In genomic region chr7:37721676-37722075, GRCm38 (mm10) we compare ENCODE assay signal across 19 mouse cellular contexts. TPM values are rescaled to one million over a fixed set of nuclear protein-coding genes. Genes with fewer than 3 reads are reported as not detected.
DNase-seq lines count a peak whose midpoint lies in the region; ATAC-seq and TF ChIP-seq lines count a peak whose summit lies in the region.
"Had no signal": no experiment of that assay in that cellular context is flagged by ENCODE, and none has a peak within 500 bp of the region (broad histone marks: within the 10 kb centered on the region; RNA-seq: fewer than 3 reads in every experiment).

No protein-coding gene starts in this region.

- H3K27ac ChIP-seq in forebrain, embryonic 10.5 days, result peak overlapping the region; percentile 9; the same call in 1 of the 2 replicates
- H3K27ac ChIP-seq in forebrain, embryonic 13.5 days, result no peak overlapping the region
- no peak overlapping the region for H3K27ac ChIP-seq in cerebellum, adult 2 months (ENCODE audit: insufficient read depth, low read length)
- H3K27ac ChIP-seq: embryonic facial prominence, embryonic 10.5 days; forebrain, embryonic 15.5 days; heart, embryonic 13.5 days; hindbrain, embryonic 10.5 days; hindbrain, embryonic 14.5 days had no signal

- H3K4me3 ChIP-seq in forebrain, embryonic 10.5 days, result no peak overlapping the region
- no peak overlapping the region for H3K4me3 ChIP-seq in forebrain, embryonic 13.5 days
- no peak overlapping the region for H3K4me3 ChIP-seq in cerebellum, adult 2 months (replicated peaks; ENCODE audit: insufficient read depth, low read depth, low read length)
- H3K4me3 ChIP-seq: embryonic facial prominence, embryonic 10.5 days; forebrain, embryonic 15.5 days; heart, embryonic 13.5 days; hindbrain, embryonic 10.5 days had no signal

- no peak overlapping the region for H3K9ac ChIP-seq in forebrain, embryonic 13.5 days
- H3K9ac ChIP-seq: forebrain, embryonic 15.5 days; heart, embryonic 13.5 days; hindbrain, embryonic 14.5 days had no signal

- WGBS in forebrain, embryonic 10.5 days, result 91% methylated on average over 4 of the region's 4 CpGs
- WGBS in forebrain, embryonic 13.5 days, result 88% methylated on average over 4 of the region's 4 CpGs
- WGBS in cerebellum, adult 2 months, result 34% methylated on average over 4 of the region's 4 CpGs

- ATAC-seq in forebrain, embryonic 13.5 days, result no peak
- ATAC-seq in neutrophil, adult 5-6 weeks (ENCODE audit: extremely low read depth, insufficient number of reproducible peaks, low FRiP score, poor library complexity, severe bottlenecking), result 0 out of 2 replicates have a peak, but pooled peaks have one; percentile 6
- ATAC-seq: activated CD4-positive, CD25-positive, alpha-beta regulatory T cell, adult 4 months; forebrain, embryonic 15.5 days; intestine, embryonic 16.5 days; Patski had no signal

- no peaks in the 10 kb centered on the region for H3K9me3 ChIP-seq in forebrain, embryonic 10.5 days
- no peaks in the 10 kb centered on the region for H3K9me3 ChIP-seq in forebrain, embryonic 13.5 days (replicated peaks)
- H3K9me3 ChIP-seq: embryonic facial prominence, embryonic 10.5 days; forebrain, embryonic 15.5 days; heart, embryonic 13.5 days; hindbrain, embryonic 10.5 days had no signal

- no peak for TF ChIP-seq POLR2A in cerebellum, adult 2 months (IDR thresholded peaks at IDR 0.05; ENCODE audit: borderline replicate concordance, insufficient read depth, low read length)

- DNase-seq in forebrain, embryonic 10.5 days (ENCODE audit: extremely low spot score, low spot score), result no peak
- peak; percentile 58 to 66 for DNase-seq in cerebellum, adult 2 months
- peak; percentile 47 to 64 for DNase-seq in cerebellum, postnatal 10 days
- DNase-seq in ovary, postnatal 36 days (ENCODE audit: low spot score), result no peak
- DNase-seq in spleen, adult 18-20 months, result no peak
- DNase-seq: adrenal gland, postnatal 14 days; gastrocnemius, postnatal 10 days; kidney, adult 8-10 months had no signal

- no peak for TF ChIP-seq CTCF in cerebellum, adult 2 months (IDR thresholded peaks at IDR 0.05; ENCODE audit: borderline replicate concordance, insufficient read depth, low read depth, low read length)

- H3K27me3 ChIP-seq in forebrain, embryonic 10.5 days (ENCODE audit: poor library complexity, severe bottlenecking), result no peaks in the 10 kb centered on the region
- H3K27me3 ChIP-seq in forebrain, embryonic 13.5 days, result no peaks in the 10 kb centered on the region
- no peaks in the 10 kb centered on the region for H3K27me3 ChIP-seq in cerebellum, adult 2 months (ENCODE audit: control insufficient read depth, insufficient read depth, low read length)
- H3K27me3 ChIP-seq: CH12.LX; forebrain, embryonic 15.5 days; Patski had no signal

- H3K4me1 ChIP-seq in forebrain, embryonic 10.5 days, result peaks cover 81% of the 10 kb centered on the region
- peaks cover 72% of the 10 kb centered on the region for H3K4me1 ChIP-seq in forebrain, embryonic 13.5 days
- peaks cover 36% of the 10 kb centered on the region for H3K4me1 ChIP-seq in cerebellum, adult 2 months (ENCODE audit: control insufficient read depth, insufficient read depth, low read length)
- H3K4me1 ChIP-seq: heart, embryonic 13.5 days had no signal

- H3K36me3 ChIP-seq in forebrain, embryonic 10.5 days (replicated peaks), result no peaks in the 10 kb centered on the region; the same call in 1 of the 2 replicates
- H3K36me3 ChIP-seq in forebrain, embryonic 13.5 days (ENCODE audit: poor library complexity, severe bottlenecking), result no peaks in the 10 kb centered on the region
- H3K36me3 ChIP-seq: embryonic facial prominence, embryonic 10.5 days; forebrain, embryonic 15.5 days; heart, embryonic 13.5 days; hindbrain, embryonic 10.5 days had no signal

- H3K4me2 ChIP-seq in forebrain, embryonic 13.5 days, result no peak overlapping the region
- H3K4me2 ChIP-seq: forebrain, embryonic 15.5 days; heart, embryonic 13.5 days; hindbrain, embryonic 14.5 days had no signal

RNA-seq across cellular contexts. Expression of gene Zfp536, which starts 51.8 kb away (rescaled TPM):
- polyA plus RNA-seq in forebrain, embryonic 10.5 days (2016; fragmentation: Nextera tagmentation; extraction: Ambion mirVana), result 30.5 and 31.5 TPM in 2 replicates
- 39.7 and 42.0 TPM in 2 replicates for polyA plus RNA-seq in forebrain, embryonic 13.5 days (2015; fragmentation: Nextera tagmentation; extraction: Ambion mirVana)
- 38.5 and 40.0 TPM in 2 replicates for polyA plus RNA-seq in cerebellum, adult 2 months (2012; rRNA removed)
- not detected in 2 replicates for total RNA-seq in neutrophil, adult 5-6 weeks (2017)
- total RNA-seq: CH12.LX had no signal

Comparison
In these comparisons a context has a peak if more than half of its experiments do, and no peak if none do; other contexts are left out.
1. DNase-seq: peak in cerebellum, adult 2 months (2 of 2) and cerebellum, postnatal 10 days (2 of 2); none in forebrain, embryonic 10.5 days (single experiment), ovary, postnatal 36 days (single experiment) and spleen, adult 18-20 months (0 of 2).